Mouse (Mus musculus): ENCODE data around the gene Olfr1423.
A peak's percentile ranks its signal among the peaks of the same experiment; 100 is the strongest.
"Not testable (repeated sequence)": the region's sequence is repeated elsewhere in the genome, so short reads cannot be mapped to it uniquely, and the experiment has no call there.

Olfr1423 gene

GRCm38 (mm10) chr19:12041217-12041616 is at the start of gene Olfr1423:
Gene Olfr1423, minus strand, starts transcription at chr19:12041317.
- DNase-seq: no peak

GRCm38 (mm10) chr19:12077631-12078030 is 36.5 kb upstream of the Olfr1423 start, which contains the start of gene Olfr1425:
Gene Olfr1425, minus strand, starts transcription at chr19:12077731.
- not testable (repeated sequence) for DNase-seq

DNA sequence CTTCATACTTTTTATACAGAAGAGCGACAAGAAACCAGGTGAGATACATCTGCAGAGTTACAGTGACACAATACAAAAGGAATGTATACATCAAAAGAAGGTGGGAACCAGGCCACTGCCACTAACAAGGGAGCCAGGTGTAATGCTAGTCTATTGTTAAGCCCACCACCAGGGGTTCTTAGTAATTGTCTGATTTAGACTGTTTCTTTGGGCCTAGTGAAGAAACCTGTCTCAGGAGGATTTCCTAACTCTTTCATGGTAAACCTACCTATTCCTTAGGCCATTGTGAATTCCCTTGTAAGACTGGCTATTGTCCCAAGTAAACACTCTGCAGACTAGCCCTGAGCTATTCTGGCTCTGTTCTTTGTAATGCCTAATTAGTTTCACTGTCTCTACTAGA is 28.4 kb upstream of the Olfr1423 start:
- peak; percentile 51 for DNase-seq

- peak; percentile 28 for DNase-seq
Observed at GRCm38 (mm10) chr19:12067806-12068205, 26.7 kb upstream of the Olfr1423 start.

GRCm38 (mm10) chr19:12062582-12062981 is 21.5 kb upstream of the Olfr1423 start, which contains the start of gene Olfr1424:
Gene Olfr1424, minus strand, starts transcription at chr19:12062682.
- peak; percentile 6 for DNase-seq

DNA sequence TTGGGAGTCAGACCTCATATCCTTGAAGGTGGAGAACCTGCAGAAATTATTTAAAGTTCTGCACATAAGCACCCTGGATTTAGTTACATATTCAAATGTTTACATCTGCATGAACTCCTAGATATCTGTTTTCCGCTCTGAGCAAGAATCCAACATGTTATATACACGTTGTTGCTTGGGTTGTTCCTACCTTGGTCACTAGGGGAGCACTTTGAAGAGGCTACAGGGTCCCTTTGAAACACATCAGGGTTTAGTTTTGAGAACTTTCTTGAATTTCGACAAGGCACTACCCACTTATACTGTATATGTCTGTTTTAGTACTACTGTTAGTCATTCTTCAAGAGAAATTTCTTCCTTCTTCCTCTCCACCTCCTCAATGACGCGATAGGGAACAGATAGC is 2.0 kb upstream of the Olfr1423 start:
- DNase-seq: no peak

- DNase-seq: no peak
Observed at GRCm38 (mm10) chr19:12037727-12038126, 3.4 kb downstream of the Olfr1423 start.

GRCm38 (mm10) chr19:12026606-12027005 is 14.5 kb downstream of the Olfr1423 start:
- DNase-seq: no peak

DNA sequence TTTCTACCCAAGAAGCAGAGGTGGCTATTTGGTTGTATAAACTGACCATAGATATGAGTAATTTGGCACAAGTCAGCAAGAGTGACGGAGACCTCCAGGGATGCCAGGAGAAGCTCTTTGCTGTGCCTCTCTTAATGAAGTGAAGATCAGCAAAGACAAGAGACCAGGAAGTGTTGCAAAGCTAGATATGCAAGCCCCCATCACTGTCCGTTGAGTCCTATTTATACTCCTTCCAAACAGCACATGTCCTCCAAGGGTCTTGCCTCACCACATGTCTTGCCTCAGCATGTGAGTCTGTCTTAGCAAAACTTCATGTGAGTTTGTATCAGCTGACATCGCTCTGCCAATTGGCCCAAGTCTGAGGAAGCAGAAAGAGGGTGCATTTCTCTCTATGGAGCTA is 15.8 kb downstream of the Olfr1423 start:
- no peak for DNase-seq

DNA sequence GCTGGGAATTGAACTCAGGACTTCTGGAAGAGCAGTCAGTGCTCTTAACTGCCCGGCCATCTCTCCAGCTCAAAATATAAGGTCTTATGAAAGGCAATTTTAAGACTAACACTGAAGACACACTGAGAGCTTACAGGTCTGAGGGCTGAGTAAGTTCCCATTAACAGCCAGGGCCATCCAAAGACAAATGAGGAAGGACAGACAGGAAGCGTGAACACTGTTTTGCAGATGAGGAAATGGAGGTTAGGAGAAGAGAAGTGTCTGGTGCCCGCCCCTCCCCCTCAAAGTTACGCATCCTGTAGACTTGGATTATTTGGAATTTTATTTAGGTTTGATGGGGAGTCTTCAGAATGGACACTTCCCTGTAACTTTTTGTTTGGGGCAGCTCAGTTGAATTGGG is 17.0 kb downstream of the Olfr1423 start:
- peak; percentile 92 for DNase-seq

GRCm38 (mm10) chr19:12016192-12016591 is 24.9 kb downstream of the Olfr1423 start:
- DNase-seq: no peak

DNA sequence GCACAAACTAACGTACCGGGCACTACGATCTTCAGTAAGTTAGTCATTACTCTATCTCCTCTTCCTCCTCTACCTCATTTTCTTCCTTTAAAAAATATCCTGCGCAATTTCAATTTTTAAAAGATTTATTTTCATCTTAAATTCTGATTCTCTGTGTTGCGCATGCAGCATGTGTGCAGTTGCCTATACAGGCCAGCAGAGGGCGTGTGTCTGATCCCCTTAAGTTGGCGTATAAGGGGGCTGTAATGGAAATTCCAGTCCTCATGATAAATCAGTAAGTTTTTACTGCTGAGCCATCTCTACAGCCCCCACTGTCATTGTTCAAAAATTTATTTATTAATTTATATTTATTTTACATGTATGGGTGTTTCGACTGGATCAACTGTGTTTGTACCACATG is 25.4 kb downstream of the Olfr1423 start:
- DNase-seq: no peak

- DNase-seq: peak; percentile 99
Observed at GRCm38 (mm10) chr19:12013228-12013627, 27.9 kb downstream of the Olfr1423 start.

DNA sequence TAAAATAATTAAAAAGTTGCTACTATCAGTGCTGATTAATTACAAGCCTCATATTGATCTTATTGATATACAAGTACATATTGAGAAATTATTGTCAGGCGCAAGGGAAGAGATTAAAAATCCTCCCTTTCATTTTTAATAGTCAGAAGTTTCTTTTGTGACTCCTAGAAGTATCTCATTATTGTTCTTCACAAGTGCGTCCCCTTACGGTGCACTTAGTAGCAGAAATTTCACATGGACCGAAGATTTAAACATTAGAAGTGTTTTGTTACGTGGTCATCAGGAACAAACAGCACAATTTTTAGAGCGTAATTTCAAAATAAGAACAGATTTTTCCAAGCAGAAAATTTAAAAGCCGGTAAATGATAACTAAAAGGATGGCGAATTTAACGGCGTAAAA is 28.5 kb downstream of the Olfr1423 start:
- DNase-seq: no peak

DNA sequence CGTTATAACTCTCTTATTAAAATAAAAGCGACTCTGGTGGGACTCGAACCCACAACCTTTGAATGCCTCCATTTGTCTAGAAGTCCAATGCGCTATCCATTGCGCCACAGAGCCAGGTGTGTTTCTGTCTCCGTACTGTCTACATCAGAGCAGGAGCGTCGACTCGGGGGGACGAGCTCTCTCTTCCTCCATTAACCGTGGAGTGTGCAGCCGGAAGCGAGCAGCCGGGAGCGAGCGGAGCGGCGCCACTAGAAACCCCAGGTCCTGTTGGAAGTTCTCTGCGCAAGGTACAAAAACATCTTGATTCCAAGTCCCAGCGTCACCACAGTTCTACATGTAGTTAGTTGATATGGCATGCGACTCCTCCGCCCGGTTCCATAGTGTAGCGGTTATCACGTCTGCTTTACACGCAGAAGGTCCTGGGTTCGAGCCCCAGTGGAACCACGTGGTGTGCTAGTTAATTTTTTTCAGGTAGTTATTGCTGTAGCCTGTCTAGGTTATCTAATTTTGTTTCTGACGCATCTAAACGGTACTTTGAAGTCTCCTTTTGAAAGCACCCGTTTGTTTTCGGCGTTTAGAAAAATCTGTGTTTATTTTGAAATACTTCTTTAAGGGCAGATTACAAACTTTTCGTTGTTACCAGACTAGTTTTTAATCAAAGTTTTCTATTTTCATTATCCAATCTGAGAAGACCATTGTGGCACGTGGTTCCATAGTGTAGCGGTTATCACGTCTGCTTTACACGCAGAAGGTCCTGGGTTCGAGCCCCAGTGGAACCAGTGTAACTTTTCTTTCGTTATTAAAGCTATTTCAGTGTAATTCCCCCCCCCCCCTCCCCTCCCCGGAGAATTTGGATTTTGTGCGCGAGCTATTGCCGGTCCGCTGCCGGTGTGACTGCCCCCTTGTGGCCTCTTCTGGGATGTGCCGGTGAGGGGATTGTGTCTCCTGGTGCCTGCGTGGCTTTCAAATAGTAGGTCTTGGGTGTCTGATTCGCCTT is 29.3 kb downstream of the Olfr1423 start:
- DNase-seq: peak; percentile 99

DNA sequence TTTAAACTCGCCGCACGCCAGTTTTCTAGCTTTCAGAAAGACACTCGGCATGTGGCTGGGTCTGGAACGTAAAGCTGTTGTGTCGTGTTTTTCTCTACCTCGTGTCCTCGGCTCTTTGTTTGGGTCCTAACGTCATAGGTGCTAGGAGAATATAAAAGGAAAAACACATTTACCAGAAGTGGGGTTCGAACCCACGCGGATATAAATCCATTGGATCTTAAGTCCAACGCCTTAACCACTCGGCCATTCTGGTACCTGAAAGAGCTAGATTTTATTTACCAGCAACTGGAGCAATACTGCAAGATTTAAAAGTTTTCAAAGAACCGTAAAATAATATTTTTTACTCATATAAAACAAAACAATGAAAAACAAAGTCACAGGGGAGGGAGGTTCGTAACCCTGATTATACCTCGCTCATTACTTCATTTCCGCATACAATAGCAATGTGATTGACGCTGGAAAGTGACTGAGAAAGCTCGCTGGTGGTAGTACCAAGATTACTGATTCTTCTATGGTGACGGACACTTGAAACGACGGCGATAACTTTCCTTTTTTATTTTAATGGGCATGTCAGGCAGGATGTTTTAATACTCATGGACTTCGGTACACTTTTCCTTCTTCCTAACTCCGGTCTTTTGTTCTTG is 30.1 kb downstream of the Olfr1423 start:
- peak; percentile 93 for DNase-seq

GRCm38 (mm10) chr19:12010281-12010771 is 30.8 kb downstream of the Olfr1423 start:
- peak; percentile 96 for DNase-seq

DNA sequence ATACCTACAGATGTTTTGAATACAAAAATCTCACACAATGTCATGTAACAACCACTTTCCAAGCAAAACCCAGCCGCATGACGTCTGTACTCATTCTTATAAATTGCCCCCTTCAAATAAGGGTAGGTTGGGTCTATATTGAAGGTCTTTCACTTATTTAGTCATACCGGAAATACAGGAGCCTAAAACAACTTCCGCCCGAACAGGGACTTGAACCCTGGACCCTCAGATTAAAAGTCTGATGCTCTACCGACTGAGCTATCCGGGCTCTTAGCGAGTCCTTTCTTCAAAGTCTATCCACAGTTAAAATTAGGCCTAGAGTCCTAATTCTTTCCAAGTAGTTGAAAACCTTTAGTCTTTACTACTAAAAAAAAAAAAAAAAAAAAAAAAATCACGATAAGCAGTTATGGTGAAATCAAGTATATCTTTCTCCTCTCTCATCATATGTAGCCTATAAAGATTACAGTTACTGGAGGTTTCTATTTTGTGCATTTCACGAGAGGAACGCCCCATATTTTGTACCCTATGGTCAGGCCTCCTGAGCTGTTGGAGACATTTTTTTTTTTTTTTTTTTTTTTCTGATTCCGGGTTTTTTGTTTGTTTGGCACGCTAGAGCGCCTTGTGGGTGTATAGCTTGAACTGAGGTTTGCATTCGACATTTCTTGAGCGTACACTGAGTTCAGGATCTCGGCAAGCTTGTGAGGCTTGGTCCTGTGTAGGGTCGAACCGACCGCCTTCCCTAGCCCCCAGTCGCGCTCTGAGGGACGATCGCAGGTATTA is 31.4 kb downstream of the Olfr1423 start:
- peak; percentile 97 for DNase-seq

DNA sequence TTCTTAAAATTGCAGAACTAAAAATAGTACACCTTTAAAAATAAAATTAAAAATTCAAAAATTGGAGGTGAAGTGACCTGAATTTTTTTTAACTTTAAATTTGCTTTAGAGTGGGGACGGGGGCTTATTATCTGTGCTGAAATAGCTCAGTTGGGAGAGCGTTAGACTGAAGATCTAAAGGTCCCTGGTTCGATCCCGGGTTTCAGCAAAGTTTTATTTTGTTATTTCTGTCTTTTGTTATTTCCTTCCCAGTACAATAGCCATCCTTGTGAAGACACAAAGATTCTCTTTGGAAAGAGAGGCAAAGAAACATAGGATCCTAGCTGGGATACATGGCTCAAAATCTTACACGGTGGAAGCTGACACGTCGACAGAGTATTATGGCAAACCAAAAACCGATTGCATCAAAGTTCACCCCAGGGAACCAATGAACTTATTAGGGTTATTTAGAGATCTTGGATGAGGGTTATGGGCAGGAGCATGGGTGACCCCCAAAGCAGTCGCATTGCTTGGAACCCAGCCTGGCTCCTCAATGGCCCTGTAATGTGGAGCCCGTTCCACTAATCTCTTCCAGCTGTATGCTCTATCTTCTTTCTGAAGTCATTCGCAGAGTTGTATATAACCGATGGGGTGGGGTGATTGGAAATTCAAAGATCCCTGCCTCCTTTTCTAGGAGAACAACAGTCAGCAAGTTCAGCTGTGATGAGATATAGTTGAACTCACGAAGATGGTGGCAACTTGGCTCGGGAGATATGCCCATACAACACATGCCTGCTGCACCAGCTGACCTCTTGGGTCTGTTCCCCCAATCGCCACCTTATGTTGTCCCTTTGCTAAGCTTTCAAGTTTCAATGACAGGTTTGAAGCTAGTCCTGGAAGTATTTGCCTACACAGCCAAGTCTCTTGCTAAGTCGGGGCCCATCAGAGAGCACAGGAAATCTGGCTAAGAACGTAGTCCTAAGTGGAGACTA is 32.4 kb downstream of the Olfr1423 start:
- peak; percentile 90 for DNase-seq

- DNase-seq: peak; percentile 96
Observed at GRCm38 (mm10) chr19:12007105-12007931, 33.8 kb downstream of the Olfr1423 start.
